Mouse (Mus musculus): Measurements from ENCODE around the gene P3h2.

The P3h2 gene

DNA sequence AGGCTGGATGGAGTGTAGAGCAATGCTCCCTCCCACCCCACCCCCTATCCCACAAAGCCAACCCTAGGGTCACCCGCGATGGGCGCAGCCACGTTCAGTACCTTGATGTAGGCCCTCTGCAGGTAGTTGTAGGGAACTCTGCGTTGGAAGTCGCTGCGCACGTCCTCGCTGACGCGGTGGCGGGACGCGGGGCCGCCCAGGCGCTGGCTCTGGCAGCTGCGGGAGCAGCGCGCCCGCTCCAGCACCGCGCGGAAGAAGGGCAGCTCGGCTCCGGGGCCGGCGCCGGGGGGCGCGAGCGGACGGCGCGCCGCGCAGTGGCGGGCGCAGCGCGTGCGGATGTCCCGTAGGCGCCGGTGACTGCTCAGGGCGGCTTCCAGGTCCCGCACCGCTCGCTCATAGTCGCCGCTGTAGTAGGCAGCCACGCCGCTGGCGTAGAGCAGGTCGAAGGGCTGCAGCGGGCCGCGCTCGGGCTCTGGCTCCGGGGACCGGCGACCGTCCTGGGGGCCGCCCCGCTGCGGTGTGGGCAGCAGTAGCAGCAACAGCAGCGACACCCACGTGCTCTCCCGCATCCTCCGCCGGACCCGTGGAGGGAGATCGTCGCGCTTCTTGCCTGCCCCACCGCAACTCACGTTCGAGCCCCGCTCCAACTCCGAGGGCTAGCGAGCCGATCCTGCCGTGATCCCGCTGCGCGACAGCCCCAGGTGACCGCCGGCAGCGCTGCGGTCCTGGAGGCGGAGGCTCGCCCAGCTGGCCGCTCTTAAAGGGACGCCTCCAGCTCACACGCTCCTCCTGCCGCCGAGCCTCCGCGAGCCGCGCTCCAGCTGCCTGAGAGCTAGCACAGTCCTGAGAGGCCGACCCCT, at the start of gene P3h2:
P3h2 (minus strand) TSS at position 670 of the 860 bp plus-strand sequence.
- in situ Hi-C loops (cut with MboI, MseI): no loop called here

- in situ Hi-C loops (cut with MboI, MseI): no loop called here
Observed at GRCm38 (mm10) chr16:26152258-26152657, 46.7 kb upstream of the P3h2 start.

- in situ Hi-C loops (cut with MboI, MseI): no loop called here
Observed at GRCm38 (mm10) chr16:26150943-26151342, 45.4 kb upstream of the P3h2 start.

- in situ Hi-C loops (cut with MboI, MseI): no loop called here
Observed at GRCm38 (mm10) chr16:26146853-26147252, 41.3 kb upstream of the P3h2 start.

GRCm38 (mm10) chr16:26131126-26131525, 25.5 kb upstream of the P3h2 start:
- in situ Hi-C loops (cut with MboI, MseI): no loop called here

DNA sequence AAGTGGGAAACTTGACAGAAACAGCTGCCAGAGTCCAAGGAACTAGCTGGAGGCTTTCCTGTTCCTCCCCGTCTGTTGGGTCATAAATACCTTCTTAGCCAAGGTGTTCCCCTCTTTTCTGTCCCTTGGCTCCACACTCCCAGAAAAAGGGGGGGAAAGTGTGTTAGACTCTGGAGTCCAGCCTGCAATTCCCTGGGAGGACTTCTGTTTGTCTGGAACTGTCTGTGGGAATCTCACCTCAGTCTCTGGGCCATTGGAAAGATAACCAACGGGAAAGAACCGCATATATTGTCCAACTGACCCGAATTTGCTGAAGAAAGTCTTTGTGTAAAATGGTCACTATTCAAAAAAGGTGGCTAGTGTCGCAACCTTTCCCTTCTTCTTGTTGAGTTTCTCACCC, 1.0 kb upstream of the P3h2 start:
- in situ Hi-C loops (cut with MboI, MseI): no loop called here

DNA sequence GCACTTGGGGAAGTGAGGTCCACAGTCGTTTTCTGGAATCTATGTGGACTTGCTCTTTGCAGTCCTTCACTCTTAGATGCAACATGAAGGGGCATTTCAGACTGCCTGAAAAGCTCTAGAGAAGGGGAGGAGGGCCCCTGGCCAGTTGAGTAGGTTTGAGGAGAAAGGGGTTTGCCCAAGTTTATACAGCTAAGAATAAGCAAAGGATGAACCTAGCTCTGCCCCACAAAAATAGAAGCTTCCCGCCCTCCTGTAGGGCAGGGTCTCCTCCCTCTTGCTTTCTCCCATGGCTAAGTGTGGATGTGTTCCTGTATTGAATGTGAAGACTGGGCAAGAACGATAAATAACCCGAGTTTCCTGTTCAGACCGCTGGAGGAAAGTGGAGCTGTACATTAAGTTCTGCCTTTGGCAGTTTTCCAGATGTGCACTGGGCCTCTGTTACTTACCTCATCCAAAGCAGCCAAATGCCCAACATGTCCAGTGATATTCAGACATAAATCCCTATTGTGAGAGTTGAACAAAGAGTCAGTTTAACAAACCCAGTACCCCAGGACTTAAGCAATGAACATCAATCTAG, 545 bp upstream of the P3h2 start:
- in situ Hi-C loops (cut with MboI, MseI): no loop called here

- in situ Hi-C loops (cut with MboI, MseI): no loop called here
Observed at GRCm38 (mm10) chr16:26104274-26104673, 1.3 kb downstream of the P3h2 start.

DNA sequence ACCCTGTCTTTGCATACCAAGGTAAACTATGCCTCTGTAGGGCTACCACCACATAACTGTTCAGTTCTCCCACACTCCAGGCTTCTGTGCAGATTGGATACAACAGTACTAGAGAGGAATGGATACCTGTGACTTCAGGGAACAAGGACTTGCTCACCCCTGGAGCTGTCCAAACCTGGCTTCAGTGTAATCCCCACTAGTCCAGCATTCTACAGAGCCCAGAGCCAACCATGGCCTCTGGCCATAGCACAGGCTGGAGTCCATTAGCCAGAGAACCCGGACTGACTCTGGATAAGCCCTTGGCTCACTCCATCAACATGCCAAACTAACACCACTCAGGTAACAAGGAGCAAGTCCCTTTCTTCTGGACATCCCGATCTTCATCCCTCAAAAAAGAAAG, 2.7 kb downstream of the P3h2 start:
- in situ Hi-C loops (cut with MboI, MseI): no loop called here

- in situ Hi-C loops (cut with MboI, MseI): no loop called here
Observed at GRCm38 (mm10) chr16:26100167-26100566, 5.4 kb downstream of the P3h2 start.

- in situ Hi-C loops (cut with MboI, MseI): no loop called here
Observed at GRCm38 (mm10) chr16:26095696-26096284, 9.8 kb downstream of the P3h2 start.

DNA sequence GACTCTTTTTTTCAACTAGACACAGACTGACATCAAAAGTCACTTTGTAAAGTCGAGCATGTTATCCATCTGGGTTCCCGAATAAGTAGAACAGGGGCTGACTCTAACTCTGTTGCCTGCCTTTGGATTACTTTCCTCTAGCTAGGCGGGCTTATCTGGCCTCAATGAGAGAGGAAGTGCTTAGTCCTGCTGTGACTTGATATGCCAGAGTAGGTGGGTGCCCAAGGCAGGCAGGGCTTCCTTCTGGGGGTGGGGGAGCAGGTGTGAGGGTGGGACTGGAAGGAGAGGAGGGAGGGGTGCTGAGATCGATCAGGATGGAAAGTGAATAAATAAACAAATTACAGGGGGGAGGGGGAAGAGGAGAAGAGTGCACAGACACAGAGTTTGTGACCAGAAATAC, 11.7 kb downstream of the P3h2 start:
- in situ Hi-C loops (cut with MboI, MseI): no loop called here

- in situ Hi-C loops (cut with MboI, MseI): no loop called here
Observed at GRCm38 (mm10) chr16:26088976-26089375, 16.6 kb downstream of the P3h2 start.

DNA sequence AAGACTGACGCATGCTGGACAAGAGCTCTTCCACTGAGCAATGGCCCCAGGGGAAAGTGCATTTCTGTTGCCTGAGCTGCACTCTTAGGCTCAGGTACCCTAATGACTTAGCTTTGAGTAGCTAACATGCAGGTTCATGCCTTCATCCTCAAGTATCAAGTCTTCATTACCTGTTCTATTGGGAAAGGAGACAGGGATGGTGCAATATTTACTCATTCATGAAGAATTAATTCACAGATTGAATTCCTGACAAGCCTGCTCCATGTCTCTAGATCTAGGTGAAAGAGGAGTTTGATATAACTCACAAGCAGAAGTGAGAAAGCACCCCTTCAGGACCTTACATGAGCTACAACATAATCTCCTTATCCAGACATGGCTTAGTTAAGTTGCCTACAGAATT, 17.3 kb downstream of the P3h2 start:
- in situ Hi-C loops (cut with MboI, MseI): no loop called here

DNA sequence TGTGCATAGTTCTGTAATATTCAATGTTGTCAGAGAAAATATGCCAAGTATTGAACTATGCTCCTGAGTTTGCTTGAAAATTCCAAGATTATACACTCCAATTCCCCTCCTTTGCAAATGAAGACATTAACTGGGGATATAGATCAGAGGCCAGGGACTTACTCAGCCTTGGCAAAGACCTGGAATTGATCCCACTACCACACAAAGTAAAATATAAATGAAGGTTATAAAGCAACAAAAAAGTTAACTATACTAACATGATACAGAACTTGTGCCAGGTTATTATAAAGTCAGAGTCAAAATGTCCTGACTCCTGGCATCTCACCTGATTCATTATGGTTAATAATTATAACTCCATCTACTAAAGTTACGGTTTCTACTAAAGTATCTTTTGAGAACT, 18.6 kb downstream of the P3h2 start:
- in situ Hi-C loops (cut with MboI, MseI): no loop called here

DNA sequence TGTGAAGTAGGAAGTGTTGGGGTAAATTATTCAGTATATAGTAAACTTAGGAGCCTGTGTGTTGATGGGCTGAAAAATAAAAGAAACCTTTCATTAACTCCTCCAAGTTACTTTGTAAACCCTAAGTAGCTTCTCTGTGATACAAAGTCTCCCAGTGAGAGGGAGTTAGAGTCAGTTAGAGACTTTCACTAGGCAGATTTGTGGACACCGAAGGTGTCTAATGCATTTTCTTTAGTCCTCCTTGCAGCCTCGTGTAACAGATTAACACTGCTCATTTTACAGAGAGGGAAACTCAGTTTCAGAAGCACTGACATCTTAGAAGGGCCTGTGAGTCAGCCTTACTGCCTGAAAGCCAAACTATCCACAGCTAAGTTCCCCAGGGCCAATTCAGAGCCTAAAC, 20.4 kb downstream of the P3h2 start:
- in situ Hi-C loops (cut with MboI, MseI): no loop called here

DNA sequence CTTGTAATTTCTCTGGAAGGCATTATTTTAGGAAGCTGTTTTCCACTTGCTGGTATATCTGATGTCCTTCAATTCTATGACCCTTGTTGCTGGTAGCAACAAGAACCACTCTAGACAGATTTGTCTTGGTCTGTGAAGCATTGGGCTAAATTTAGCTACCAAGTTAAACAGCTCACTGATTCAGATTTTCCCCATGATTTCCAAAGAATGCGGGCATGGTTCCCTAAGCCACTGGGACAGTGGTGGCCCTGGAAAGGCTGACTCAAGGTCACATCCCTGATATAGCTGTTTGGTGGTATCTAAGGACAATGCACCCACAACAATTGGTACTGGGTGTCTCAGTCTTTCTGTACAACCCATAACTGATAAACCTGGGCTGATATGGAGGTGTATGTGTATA, 22.8 kb downstream of the P3h2 start:
- in situ Hi-C loops (cut with MboI, MseI): no loop called here

GRCm38 (mm10) chr16:26082391-26082790, 23.2 kb downstream of the P3h2 start:
- in situ Hi-C loops (cut with MboI, MseI): no loop called here

GRCm38 (mm10) chr16:26078923-26079351, 26.6 kb downstream of the P3h2 start:
- in situ Hi-C loops (cut with MboI, MseI): no loop called here

DNA sequence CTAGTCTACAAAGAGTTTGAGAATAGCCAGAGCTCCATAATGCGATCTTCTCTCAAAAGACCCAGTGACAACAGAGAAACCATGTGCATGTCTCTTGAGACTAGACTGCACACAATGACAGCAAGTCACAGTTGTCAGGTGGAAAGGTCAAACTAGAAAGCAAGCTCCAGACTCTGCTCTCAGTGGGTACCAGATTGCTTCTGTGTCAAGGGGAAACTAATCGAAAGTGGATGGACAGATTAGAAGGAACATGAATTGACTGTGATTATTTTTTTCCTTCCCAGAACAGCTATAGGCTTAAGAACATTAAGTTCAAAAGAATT, 27.5 kb downstream of the P3h2 start:
- in situ Hi-C loops (cut with MboI, MseI): no loop called here

DNA sequence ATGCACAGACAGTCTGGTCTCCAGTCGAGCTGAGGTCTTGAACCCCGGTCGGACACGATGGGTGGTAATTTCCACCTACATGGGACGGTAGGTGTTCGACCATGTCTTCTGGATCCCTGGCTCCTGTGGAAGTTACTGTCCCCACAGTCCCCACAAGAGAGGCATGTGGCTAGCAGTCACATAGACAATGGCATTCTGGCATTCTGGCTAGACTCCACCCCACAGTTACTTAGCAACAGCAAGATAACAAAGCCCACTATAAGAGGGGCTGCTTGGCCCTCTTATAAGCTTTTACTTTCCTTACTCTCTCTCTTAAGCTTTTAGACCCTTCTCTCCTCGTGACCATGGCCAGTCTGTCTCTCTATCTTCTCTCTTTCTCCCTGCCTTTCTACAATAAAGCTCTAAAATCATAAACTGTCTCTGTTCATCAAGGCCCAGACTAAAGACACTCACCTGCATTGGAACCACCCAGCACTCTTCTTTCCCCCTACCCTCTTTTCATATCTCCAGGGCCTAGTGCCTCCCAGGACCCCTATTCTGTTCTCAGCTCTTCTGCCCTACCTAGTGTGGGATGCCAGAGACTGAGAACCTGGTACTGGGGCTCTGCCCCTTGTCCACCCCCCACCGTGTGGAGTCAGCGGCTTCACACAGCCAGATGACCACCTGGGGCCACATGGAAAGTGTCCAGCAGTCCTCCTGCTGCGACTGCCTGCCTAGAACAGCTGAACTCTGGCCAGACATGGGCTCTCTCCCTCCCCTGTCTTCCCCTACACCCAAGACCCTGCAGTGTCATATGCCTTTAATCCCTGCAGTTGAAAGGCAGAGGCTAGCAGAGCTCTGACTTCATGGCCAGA, 28.1 kb downstream of the P3h2 start:
- in situ Hi-C loops (cut with MboI, MseI): no loop called here

DNA sequence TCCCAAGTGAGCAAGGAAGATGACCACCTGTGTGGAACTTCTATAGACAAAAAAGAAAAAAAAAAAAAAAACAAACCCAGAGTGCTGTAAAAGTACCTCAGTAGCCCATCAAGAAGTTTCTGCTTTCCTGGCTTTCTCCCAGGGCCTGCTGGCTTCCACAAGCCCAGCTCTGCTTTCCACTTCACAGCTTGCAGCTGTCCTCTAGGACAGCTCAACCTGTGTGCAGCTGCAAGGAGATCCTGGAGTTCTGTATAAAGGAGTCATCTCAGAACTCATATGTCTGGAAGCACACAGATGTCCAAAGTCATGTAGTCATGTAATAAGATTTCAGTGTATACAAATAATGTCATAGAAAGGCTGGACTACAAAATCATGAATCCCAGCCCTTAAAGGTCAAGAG, 30.5 kb downstream of the P3h2 start:
- in situ Hi-C loops (cut with MboI, MseI): no loop called here

All from T-helper 2 cell (primary cell).